ENCODE assay signal across 8 mouse cellular contexts in the genomic region with DNA sequence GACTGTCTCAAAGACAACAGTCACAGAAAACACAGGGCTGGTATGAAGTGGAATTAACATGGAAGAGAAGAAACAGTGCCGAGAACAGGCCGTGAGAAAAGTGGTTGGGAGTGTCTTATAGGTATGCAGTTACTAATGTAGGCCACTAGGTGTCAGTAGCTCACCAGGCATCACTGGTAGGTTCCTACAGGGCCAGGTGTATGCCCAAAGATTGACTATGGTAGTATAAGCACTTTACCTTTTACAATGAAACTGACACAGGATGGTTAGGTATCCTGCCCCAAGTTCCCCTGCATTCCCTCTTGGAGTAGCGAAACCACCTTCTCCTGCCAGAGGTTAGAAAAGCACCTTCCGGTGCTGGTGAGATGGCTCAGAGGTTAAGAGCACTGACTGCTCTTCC. TPM values are rescaled to one million over a fixed set of nuclear protein-coding genes. Genes with fewer than 3 reads are reported as not detected.
DNase-seq lines count a peak whose midpoint lies in the region; ATAC-seq and TF ChIP-seq lines count a peak whose summit lies in the region.

No protein-coding gene starts in this region.

- peak; percentile 31 to 75 for DNase-seq in adrenal gland, adult (ENCODE audit: inconsistent age in 2 of 2, low spot score in 1 of 2)
- DNase-seq in adrenal gland, adult 8-10 months, result no peak
- peak; percentile 36 for DNase-seq in neural tube, embryonic 10.5 days (ENCODE audit: extremely low spot score, low spot score)
- peak; percentile 46 to 55 for DNase-seq in cerebellum, adult 18-20 months
- peak; percentile 35 for DNase-seq in heart, postnatal 4 days
- peak; percentile 11 to 36 for DNase-seq in lung, adult 18-20 months
- DNase-seq in spleen, adult 2 months (ENCODE audit: low read depth in 1 of 2, low spot score in 2 of 2), result peak; percentile 36 to 48

- 56% methylated on average over 4 of the region's 4 CpGs for WGBS in neural tube, embryonic 15.5 days
- WGBS in spleen, adult 2 months, result 52% methylated on average over 4 of the region's 4 CpGs

- no peak overlapping the region for H3K9ac ChIP-seq in neural tube, embryonic 15.5 days (replicated peaks)

- TF ChIP-seq POLR2A in spleen, adult 2 months (IDR thresholded peaks at IDR 0.05; ENCODE audit: low read depth, low read length), result no peak

- peaks cover 28% of the 10 kb centered on the region for H3K4me1 ChIP-seq in neural tube, embryonic 15.5 days
- peaks cover 3% of the 10 kb centered on the region for H3K4me1 ChIP-seq in spleen, adult 2 months (ENCODE audit: control insufficient read depth, insufficient read depth, insufficient read length)

- no peaks in the 10 kb centered on the region for H3K27me3 ChIP-seq in neural tube, embryonic 15.5 days (replicated peaks)
- no peaks in the 10 kb centered on the region for H3K27me3 ChIP-seq in spleen, adult 2 months (ENCODE audit: control insufficient read depth, insufficient read depth, low read length)

- no peak overlapping the region for H3K4me3 ChIP-seq in neural tube, embryonic 15.5 days (replicated peaks)
- H3K4me3 ChIP-seq in spleen, adult 2 months (ENCODE audit: extremely low read depth, insufficient read depth, insufficient read length), result no peak overlapping the region

- H3K36me3 ChIP-seq in neural tube, embryonic 15.5 days, result peaks cover 42% of the 10 kb centered on the region
- H3K36me3 ChIP-seq in spleen, adult 2 months (ENCODE audit: control insufficient read depth, insufficient read depth, low read length), result peaks cover 20% of the 10 kb centered on the region

- TF ChIP-seq CTCF in spleen, adult 2 months (IDR thresholded peaks at IDR 0.05; ENCODE audit: extremely low read depth, insufficient read depth, insufficient read length, insufficient replicate concordance), result peak; percentile 42; the same call in 1 of the 2 replicates

- no peaks in the 10 kb centered on the region for H3K9me3 ChIP-seq in neural tube, embryonic 15.5 days (replicated peaks)

- ATAC-seq in neural tube, embryonic 15.5 days (ENCODE audit: low FRiP score), result no peak

- no peak overlapping the region for H3K27ac ChIP-seq in neural tube, embryonic 15.5 days (replicated peaks)
- H3K27ac ChIP-seq in spleen, adult 2 months (ENCODE audit: insufficient read depth, low read length), result no peak overlapping the region

- no peak overlapping the region for H3K4me2 ChIP-seq in neural tube, embryonic 15.5 days

RNA-seq across cellular contexts. Expression of a gene that starts 2.5 kb away (rescaled TPM):
- 100 to 1,000 TPM; 279 to 424 (median 346) TPM for total RNA-seq in adrenal gland, adult 8-10 months (2022)
- polyA plus RNA-seq in neural tube, embryonic 15.5 days (2015; fragmentation: Nextera tagmentation; extraction: Ambion mirVana), result 758 and 808 TPM in 2 replicates
- total RNA-seq in heart, postnatal 4 days (2021), result 1,000 to 10,000 TPM; 1,113 to 1,195 TPM
- 103 and 141 TPM in 2 replicates for polyA plus RNA-seq in spleen, adult 2 months (2012; rRNA removed)

RNA-seq across cellular contexts. Expression of a gene that starts 32.2 kb away (rescaled TPM):
- 10 to 100 TPM; 17.8 to 23.3 (median 20.0) TPM for total RNA-seq in adrenal gland, adult 8-10 months (2022)
- 9.6 and 11.5 TPM in 2 replicates for polyA plus RNA-seq in neural tube, embryonic 15.5 days (2015; fragmentation: Nextera tagmentation; extraction: Ambion mirVana)
- total RNA-seq in heart, postnatal 4 days (2021), result 10 to 100 TPM; 30.4 to 32.3 TPM
- polyA plus RNA-seq in spleen, adult 2 months (2012; rRNA removed), result 7.9 and 10.4 TPM in 2 replicates

RNA-seq across cellular contexts. Expression of a gene that starts 32.2 kb away (rescaled TPM):
- 10 to 100 TPM; 46.0 to 56.0 (median 50.4) TPM for total RNA-seq in adrenal gland, adult 8-10 months (2022)
- polyA plus RNA-seq in neural tube, embryonic 15.5 days (2015; fragmentation: Nextera tagmentation; extraction: Ambion mirVana), result 71.5 and 73.3 TPM in 2 replicates
- 10 to 100 TPM; 49.1 to 51.0 TPM for total RNA-seq in heart, postnatal 4 days (2021)
- polyA plus RNA-seq in spleen, adult 2 months (2012; rRNA removed), result 15.4 and 16.2 TPM in 2 replicates

RNA-seq across cellular contexts. Expression of a gene that starts 33.6 kb away (rescaled TPM):
- total RNA-seq in adrenal gland, adult 8-10 months (2022), result 1 to 10 TPM; 1.5 to 2.5 (median 2.1) TPM
- 4.6 and 7.0 TPM in 2 replicates for polyA plus RNA-seq in neural tube, embryonic 15.5 days (2015; fragmentation: Nextera tagmentation; extraction: Ambion mirVana)
- total RNA-seq in heart, postnatal 4 days (2021), result 1 to 10 TPM; 4.0 to 4.2 TPM
- 2.5 and 2.7 TPM in 2 replicates for polyA plus RNA-seq in spleen, adult 2 months (2012; rRNA removed)

RNA-seq across cellular contexts. Expression of a gene that starts 33.6 kb away (rescaled TPM):
- total RNA-seq in adrenal gland, adult 8-10 months (2022), result 10 to 100 TPM; 63.1 to 82.7 (median 76.1) TPM
- polyA plus RNA-seq in neural tube, embryonic 15.5 days (2015; fragmentation: Nextera tagmentation; extraction: Ambion mirVana), result 157 TPM in 2 replicates
- total RNA-seq in heart, postnatal 4 days (2021), result 10 to 100 TPM; 35.1 to 36.2 TPM
- polyA plus RNA-seq in spleen, adult 2 months (2012; rRNA removed), result 54.9 and 62.0 TPM in 2 replicates
